Mouse (Mus musculus): ENCODE measurements around the gene Ror2.

GRCm38 (mm10) chr13:53219391-53219790 is 66.5 kb downstream of the Ror2 start:
- TF ChIP-seq CTCF (IDR thresholded peaks at IDR 0.05; ENCODE audit: extremely low read depth, insufficient read depth, low read length) (no peak), POLR2A (IDR thresholded peaks at IDR 0.05; ENCODE audit: extremely low read depth, insufficient read depth, low read length) (no peak)

All from cortical plate, adult 2 months (tissue).